Mouse (Mus musculus) olfactory bulb, adult 2 months (tissue): ENCODE measurements around the gene Zfp593.

Experiments
- CTCF ChIP-seq: fragments of 200-500 bp; IDR thresholded peaks from 2 replicates; pipeline ENCODE4 v1.5.1; 2012; ENCODE audit warnings: low read depth, mild to moderate bottlenecking, low read length, moderate library complexity; ENCODE audit not compliant: insufficient read depth
- POLR2A ChIP-seq: fragments of 200-500 bp; IDR thresholded peaks from 2 replicates; pipeline ENCODE4 v1.6.1; 2012; ENCODE audit warnings: mild to moderate bottlenecking, low read depth, low read length, moderate library complexity; ENCODE audit not compliant: insufficient read depth

DNA sequence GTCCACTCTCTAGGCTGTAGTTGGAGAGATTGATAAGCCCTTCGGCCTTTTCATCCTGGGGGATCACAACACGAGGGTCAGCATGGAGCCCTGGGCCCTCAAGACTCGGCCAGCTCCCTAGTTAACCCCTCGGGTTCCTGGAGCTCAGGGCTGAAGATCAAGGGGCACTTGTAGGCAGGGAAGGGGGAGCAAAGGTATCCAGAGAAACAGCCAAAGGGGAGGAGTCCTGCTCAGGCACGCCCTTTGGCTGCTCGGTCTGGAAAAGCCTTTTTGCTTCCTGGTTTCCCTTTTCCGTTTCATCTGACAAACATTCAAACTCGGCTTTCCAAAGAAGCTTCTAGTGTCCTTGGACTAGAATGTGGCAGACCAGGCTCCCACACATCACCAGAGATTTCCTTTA is 15.0 kb downstream of the Zfp593 start:
- no peak for TF ChIP-seq CTCF
- no peak for TF ChIP-seq POLR2A
